Mouse (Mus musculus): ENCODE measurements around the gene Lgals8. TPM values are rescaled to one million over a fixed set of nuclear protein-coding genes. Genes with fewer than 3 reads are reported as not detected.

The Lgals8 gene
- polyA plus RNA-seq, 1 experiment from 2014 or later, result 10.6 TPM

GRCm38 (mm10) chr13:12456711-12457110 lies 8.0 kb downstream of the Lgals8 start:
- no peaks in the 10 kb centered on the region for H3K9me3 ChIP-seq (replicated peaks)
- ATAC-seq, result no peak
- H3K4me2 ChIP-seq, result no peak overlapping the region
- 0 out of 2 replicates have a peak, but pooled peaks cover 3% of the 10 kb centered on the region for H3K36me3 ChIP-seq (ENCODE audit: poor library complexity, severe bottlenecking)
- no peak overlapping the region for H3K4me3 ChIP-seq
- H3K27me3 ChIP-seq, result no peaks in the 10 kb centered on the region
- H3K27ac ChIP-seq, result no peak overlapping the region
- H3K4me1 ChIP-seq, result peaks cover 10% of the 10 kb centered on the region; the same call in 1 of the 2 replicates
- no peak overlapping the region for H3K9ac ChIP-seq
- WGBS, result 84% methylated on average over 7 of the region's 7 CpGs

- no peaks in the 10 kb centered on the region for H3K9me3 ChIP-seq (replicated peaks)
- H3K27me3 ChIP-seq, result no peaks in the 10 kb centered on the region
- no peak overlapping the region for H3K4me2 ChIP-seq
- H3K4me3 ChIP-seq, result no peak overlapping the region
- ATAC-seq, result no peak
- WGBS, result 85% methylated on average over 7 of the region's 7 CpGs
- H3K36me3 ChIP-seq (ENCODE audit: poor library complexity, severe bottlenecking), result 0 out of 2 replicates have a peak, but pooled peaks cover 3% of the 10 kb centered on the region
- no peak overlapping the region for H3K27ac ChIP-seq
- H3K9ac ChIP-seq, result no peak overlapping the region
- H3K4me1 ChIP-seq, result no peaks in the 10 kb centered on the region
Observed at GRCm38 (mm10) chr13:12454686-12455390, 9.9 kb downstream of the Lgals8 start.

- ATAC-seq, result no peak
- Histone ChIP-seq H3K27ac (no peak overlapping the region), H3K4me2 (no peak overlapping the region), H3K9me3 (replicated peaks) (no peaks in the 10 kb centered on the region), H3K27me3 (no peaks in the 10 kb centered on the region), H3K9ac (no peak overlapping the region), H3K4me1 (no peaks in the 10 kb centered on the region), H3K36me3 (ENCODE audit: poor library complexity, severe bottlenecking) (0 out of 2 replicates have a peak, but pooled peaks cover 3% of the 10 kb centered on the region), H3K4me3 (no peak overlapping the region)
- 87% methylated on average over 14 of the region's 14 CpGs for WGBS
Observed at GRCm38 (mm10) chr13:12453150-12453549, 11.6 kb downstream of the Lgals8 start.

DNA sequence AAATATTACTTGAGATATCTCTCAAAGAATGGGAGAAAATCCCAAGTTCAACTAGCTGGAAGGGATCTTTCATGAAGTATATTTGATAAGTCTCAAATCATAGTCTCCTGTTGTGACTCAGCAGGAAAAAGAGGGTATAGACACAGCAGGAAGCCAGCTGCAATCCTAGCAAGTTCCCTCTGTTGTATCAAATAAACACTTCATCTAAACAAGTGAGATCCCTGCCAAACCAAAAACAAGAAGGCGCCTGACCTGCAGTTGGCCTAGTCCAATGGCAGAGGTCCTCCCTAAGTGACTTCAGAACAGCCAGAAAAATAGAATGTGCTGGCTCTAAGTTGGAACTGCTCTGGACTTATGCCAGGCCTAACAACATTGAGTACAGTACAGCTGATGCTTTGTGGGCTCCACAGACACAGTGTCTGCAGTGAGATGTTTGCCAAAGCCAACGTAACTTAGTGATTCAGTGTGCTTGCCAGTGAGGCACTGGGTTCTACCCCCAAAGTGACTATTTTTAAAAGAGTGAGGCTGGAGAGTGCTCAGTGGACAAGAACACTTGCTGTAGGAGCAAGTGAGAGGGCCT lies 22.6 kb downstream of the Lgals8 start:
- no peak for ATAC-seq
- H3K9ac ChIP-seq, result no peak overlapping the region
- WGBS, result 77% methylated on average over 2 of the region's 2 CpGs
- H3K4me1 ChIP-seq, result no peaks in the 10 kb centered on the region
- no peak overlapping the region for H3K4me2 ChIP-seq
- H3K4me3 ChIP-seq, result no peak overlapping the region
- no peaks in the 10 kb centered on the region for H3K9me3 ChIP-seq (replicated peaks)
- H3K27me3 ChIP-seq, result no peaks in the 10 kb centered on the region
- H3K27ac ChIP-seq, result no peak overlapping the region
- H3K36me3 ChIP-seq (ENCODE audit: poor library complexity, severe bottlenecking), result peaks cover 40% of the 10 kb centered on the region

DNA sequence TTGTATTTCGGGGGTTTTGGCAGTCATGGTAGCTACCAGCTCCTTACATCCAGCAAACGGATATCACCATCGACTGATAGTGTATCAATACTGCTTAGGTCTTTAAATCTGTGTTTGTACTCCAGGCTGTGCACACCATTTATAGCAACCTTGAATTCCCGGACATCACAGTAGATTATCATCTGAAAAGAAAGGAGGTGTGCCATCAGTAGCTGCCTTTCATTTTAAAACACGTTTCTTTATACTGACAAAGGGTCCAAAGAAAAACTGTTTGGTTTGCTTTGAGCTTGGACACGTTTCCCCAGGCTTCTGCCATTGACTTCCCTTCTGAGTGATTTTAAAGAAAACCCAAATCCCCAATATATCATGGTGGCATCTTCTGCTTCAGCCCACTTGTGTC lies 23.9 kb downstream of the Lgals8 start:
- no peak overlapping the region for H3K4me3 ChIP-seq
- peaks cover 51% of the 10 kb centered on the region for H3K36me3 ChIP-seq (ENCODE audit: poor library complexity, severe bottlenecking)
- no peaks in the 10 kb centered on the region for H3K9me3 ChIP-seq (replicated peaks)
- H3K9ac ChIP-seq, result no peak overlapping the region
- 92% methylated on average over 6 of the region's 6 CpGs for WGBS
- H3K27me3 ChIP-seq, result no peaks in the 10 kb centered on the region
- no peak overlapping the region for H3K27ac ChIP-seq
- no peaks in the 10 kb centered on the region for H3K4me1 ChIP-seq
- ATAC-seq, result no peak
- H3K4me2 ChIP-seq, result no peak overlapping the region

- peaks cover 63% of the 10 kb centered on the region for H3K36me3 ChIP-seq (ENCODE audit: poor library complexity, severe bottlenecking)
Observed at GRCm38 (mm10) chr13:12439586-12439985, 25.2 kb downstream of the Lgals8 start.

DNA sequence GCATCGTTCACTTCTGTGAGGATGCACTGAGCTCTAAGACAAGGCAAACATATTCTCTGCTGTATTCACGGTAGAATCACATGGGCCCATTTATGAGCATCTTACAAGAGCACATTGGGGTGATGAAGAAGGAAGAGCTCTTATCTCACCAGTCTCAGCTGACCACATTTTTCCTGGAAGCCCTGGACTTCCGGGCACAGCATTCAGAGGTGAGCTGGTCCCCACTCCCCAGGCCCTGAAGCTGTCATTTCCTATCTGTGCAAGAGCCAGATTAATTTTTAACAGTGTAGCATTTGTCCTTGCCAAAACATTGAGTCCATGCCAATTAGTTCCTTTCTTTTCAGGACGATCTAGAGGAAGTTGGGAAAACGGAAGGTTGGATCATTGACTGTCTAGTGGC lies 30.9 kb downstream of the Lgals8 start:
- H3K9me3 ChIP-seq (replicated peaks), result no peaks in the 10 kb centered on the region
- no peak overlapping the region for H3K27ac ChIP-seq
- no peak for ATAC-seq
- H3K36me3 ChIP-seq (ENCODE audit: poor library complexity, severe bottlenecking), result peaks cover 94% of the 10 kb centered on the region
- WGBS, result 91% methylated on average over 5 of the region's 5 CpGs
- no peak overlapping the region for H3K4me2 ChIP-seq
- no peak overlapping the region for H3K4me3 ChIP-seq
- H3K27me3 ChIP-seq, result no peaks in the 10 kb centered on the region
- H3K4me1 ChIP-seq, result no peaks in the 10 kb centered on the region
- H3K9ac ChIP-seq, result no peak overlapping the region

More at GRCm38 (mm10) chr13:12439586-12439985, 25.2 kb downstream of the Lgals8 start:
- no peaks in the 10 kb centered on the region for H3K4me1 ChIP-seq
- H3K9ac ChIP-seq, result no peak overlapping the region
- no peak overlapping the region for H3K4me3 ChIP-seq
- no peak overlapping the region for H3K4me2 ChIP-seq
- H3K27ac ChIP-seq, result no peak overlapping the region
- H3K27me3 ChIP-seq, result no peaks in the 10 kb centered on the region
- no peak for ATAC-seq
- 89% methylated on average over 3 of the region's 3 CpGs for WGBS
- H3K9me3 ChIP-seq (replicated peaks), result no peaks in the 10 kb centered on the region

DNA sequence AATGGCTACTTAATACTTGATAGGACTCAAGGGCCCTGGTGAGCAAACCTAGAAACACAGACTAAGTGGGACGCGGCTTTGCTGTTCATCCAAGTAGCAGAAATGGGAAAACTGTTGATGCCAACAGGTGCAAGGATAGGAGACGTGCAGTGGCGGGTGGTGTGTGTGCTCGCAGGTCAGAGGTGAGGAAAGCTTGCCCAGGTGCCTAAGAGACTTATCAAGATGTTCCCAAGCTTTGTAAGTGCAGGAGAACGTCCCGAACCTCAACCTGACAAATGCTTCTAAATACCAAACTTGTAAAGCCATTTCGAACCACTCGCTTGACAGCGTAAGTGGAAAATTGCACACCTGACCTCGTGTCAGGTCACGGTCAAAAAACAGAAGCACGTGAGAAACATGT lies 36.2 kb downstream of the Lgals8 start:
- Histone ChIP-seq H3K4me1 (no peaks in the 10 kb centered on the region), H3K9me3 (replicated peaks) (no peaks in the 10 kb centered on the region), H3K4me2 (no peak overlapping the region), H3K4me3 (no peak overlapping the region), H3K27me3 (no peaks in the 10 kb centered on the region), H3K27ac (no peak overlapping the region), H3K36me3 (ENCODE audit: poor library complexity, severe bottlenecking) (peaks cover 96% of the 10 kb centered on the region), H3K9ac (no peak overlapping the region)
- no peak for ATAC-seq
- 96% methylated on average over 13 of the region's 13 CpGs for WGBS

DNA sequence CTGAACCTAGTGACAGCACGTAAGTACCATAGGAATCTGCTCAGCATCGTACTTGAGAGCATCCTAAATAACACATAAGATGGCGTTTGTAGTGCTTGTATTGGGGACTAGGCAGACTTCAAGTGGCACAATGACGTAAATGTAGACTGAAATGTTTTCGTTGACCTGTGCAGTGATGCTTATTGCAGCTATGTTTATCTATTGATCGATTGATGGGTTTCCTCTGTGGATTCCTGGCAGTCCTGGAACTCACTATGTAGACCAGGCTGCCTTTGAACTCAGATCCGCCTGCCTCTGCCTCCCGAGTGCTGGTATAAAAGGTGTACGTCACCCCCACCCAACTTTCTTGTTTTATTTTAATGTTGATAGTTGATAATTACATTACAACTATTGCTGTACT lies 44.1 kb downstream of the Lgals8 start:
- 94% methylated on average over 9 of the region's 9 CpGs for WGBS
- Histone ChIP-seq H3K4me2 (no peak overlapping the region), H3K4me3 (no peak overlapping the region), H3K9me3 (replicated peaks) (no peaks in the 10 kb centered on the region), H3K9ac (no peak overlapping the region), H3K4me1 (no peaks in the 10 kb centered on the region), H3K27ac (no peak overlapping the region), H3K27me3 (no peaks in the 10 kb centered on the region), H3K36me3 (ENCODE audit: poor library complexity, severe bottlenecking) (peaks cover 94% of the 10 kb centered on the region)
- ATAC-seq, result no peak

DNA sequence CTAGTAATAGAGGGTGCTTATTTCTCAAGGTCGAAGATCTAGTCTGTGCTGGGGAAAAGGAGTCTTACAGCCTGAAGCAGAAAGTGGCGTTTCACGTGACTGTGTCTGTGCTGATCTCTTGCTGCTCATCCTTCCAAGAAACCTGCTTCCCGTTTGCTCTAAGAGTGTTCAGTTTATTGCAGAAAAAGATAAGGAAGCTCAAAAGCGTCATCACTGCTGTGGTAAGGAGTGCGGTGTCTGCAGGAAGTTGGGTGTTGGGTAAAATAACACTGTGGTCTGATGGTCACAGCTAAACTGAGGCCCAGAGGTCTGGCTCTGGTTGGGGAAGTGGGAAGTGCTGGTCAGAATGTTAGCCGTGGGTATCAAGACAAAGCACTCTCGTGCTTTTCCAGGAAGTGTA lies 52.7 kb downstream of the Lgals8 start:
- WGBS, result 90% methylated on average over 8 of the region's 8 CpGs
- no peak for ATAC-seq
- Histone ChIP-seq H3K27me3 (no peaks in the 10 kb centered on the region), H3K9me3 (replicated peaks) (no peaks in the 10 kb centered on the region), H3K9ac (no peak overlapping the region), H3K4me3 (no peak overlapping the region), H3K4me1 (no peaks in the 10 kb centered on the region), H3K36me3 (ENCODE audit: poor library complexity, severe bottlenecking) (peaks cover 81% of the 10 kb centered on the region), H3K27ac (no peak overlapping the region), H3K4me2 (no peak overlapping the region)

DNA sequence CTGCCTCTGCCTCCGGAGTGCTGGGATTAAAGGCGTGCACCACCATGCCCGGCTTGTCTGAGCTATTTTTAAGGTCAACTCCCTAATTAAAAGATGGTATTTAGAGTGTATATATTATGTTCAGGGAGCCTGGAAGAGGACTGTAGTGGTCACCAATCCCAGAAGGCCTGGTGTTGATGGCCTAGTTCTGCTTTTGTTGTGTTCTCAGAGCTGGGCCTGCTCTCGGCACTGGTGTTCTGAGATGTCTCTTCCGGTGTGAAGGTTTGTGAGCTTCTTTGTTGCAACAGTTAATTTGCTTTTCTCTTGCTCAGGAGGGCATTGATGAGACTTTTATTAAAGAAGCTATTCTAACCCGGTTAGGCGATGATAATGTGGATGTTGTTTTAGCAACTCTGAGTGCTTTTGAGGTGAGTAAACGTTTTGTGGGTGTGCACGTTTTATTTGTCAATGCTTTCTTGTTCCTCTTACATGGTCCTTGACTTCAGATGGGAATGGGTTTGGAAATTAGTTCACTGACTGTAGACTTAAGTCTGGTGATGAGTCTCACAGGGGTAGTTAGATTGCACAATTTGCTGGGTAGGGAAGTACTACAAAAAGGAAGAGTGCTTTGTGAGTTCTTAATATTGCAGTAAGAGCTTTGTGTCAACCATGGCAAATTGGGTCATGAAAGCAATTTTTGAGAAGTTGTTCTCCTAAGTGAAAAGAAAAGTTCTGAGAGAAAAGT lies 56.2 kb downstream of the Lgals8 start:
- H3K4me2 ChIP-seq, result no peak overlapping the region
- WGBS, result 77% methylated on average over 9 of the region's 9 CpGs
- H3K36me3 ChIP-seq (ENCODE audit: poor library complexity, severe bottlenecking), result peaks cover 72% of the 10 kb centered on the region
- no peak overlapping the region for H3K4me3 ChIP-seq
- no peak overlapping the region for H3K9ac ChIP-seq
- ATAC-seq, result no peak
- no peaks in the 10 kb centered on the region for H3K27me3 ChIP-seq
- no peak overlapping the region for H3K27ac ChIP-seq
- no peaks in the 10 kb centered on the region for H3K9me3 ChIP-seq (replicated peaks)
- no peaks in the 10 kb centered on the region for H3K4me1 ChIP-seq

DNA sequence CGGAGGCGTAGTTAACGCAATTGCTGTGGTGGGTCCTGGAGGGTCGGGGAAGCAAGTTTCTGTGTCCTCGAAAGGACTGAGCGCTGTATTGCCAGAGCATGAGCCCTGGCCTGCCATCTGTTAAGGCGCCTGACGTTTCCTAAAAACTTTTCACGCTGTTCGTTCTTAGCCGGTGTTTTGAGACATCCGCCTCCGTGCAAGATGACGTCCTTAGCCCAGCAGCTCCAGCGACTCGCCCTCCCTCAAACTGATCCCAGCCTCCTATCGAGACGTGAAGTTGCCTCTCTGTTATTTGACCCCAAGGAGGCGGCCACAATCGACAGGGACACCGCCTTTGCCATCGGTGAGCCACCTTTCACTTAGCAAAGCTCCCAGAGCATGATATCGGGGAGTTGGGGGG lies 69.2 kb downstream of the Lgals8 start:
- H3K27me3 ChIP-seq, result peaks cover 9% of the 10 kb centered on the region
- peak overlapping the region; percentile 67 for H3K9ac ChIP-seq
- under 1% methylated on average over 23 of the region's 23 CpGs for WGBS
- peaks cover 10% of the 10 kb centered on the region for H3K4me1 ChIP-seq
- no peaks in the 10 kb centered on the region for H3K9me3 ChIP-seq (replicated peaks)
- peak overlapping the region; percentile 90 for H3K4me2 ChIP-seq
- H3K4me3 ChIP-seq, result peak overlapping the region; percentile 76
- H3K27ac ChIP-seq, result no peak overlapping the region
- ATAC-seq, result no peak; the same call in 1 of the 2 replicates
- H3K36me3 ChIP-seq (ENCODE audit: poor library complexity, severe bottlenecking), result peaks cover 26% of the 10 kb centered on the region
